Mouse (Mus musculus) MEL (cell line): Measurements from ENCODE around the gene Cyp1a1. TPM values are rescaled to one million over a fixed set of nuclear protein-coding genes. Genes with fewer than 3 reads are reported as not detected.

ENCODE experiments used
- DNase-seq: peaks from one replicate; pipeline ENCODE4 v3.0.0; 2011; ENCODE audit warnings: low read depth, low spot score
- H3K27ac ChIP-seq: 2 replicates; pipeline ENCODE4 v1.5.1; 2012; ENCODE audit warnings: low read depth, mild to moderate bottlenecking, control low read depth, low read length, moderate library complexity; ENCODE audit not compliant: control insufficient read depth
- H3K27me3 ChIP-seq, 2 experiments: fragments of 150-350 bp in 1 of 2; sonication (generic) in 1 of 2; 2 replicates each; pipeline ENCODE4 v1.6.1; 2012; ENCODE audit warnings: low read length in 2 of 2, mild to moderate bottlenecking in 2 of 2, improper control_type of control experiment in 1 of 2, moderate library complexity in 1 of 2; ENCODE audit not compliant: insufficient read depth in 2 of 2, control insufficient read depth in 1 of 2
- H3K36me3 ChIP-seq, 2 experiments: 2 replicates each; pipeline ENCODE4 v1.6.1; 2012 to 2014; ENCODE audit warnings: low read length in 2 of 2, improper control_type of control experiment in 1 of 2, inconsistent platforms in 1 of 2, mild to moderate bottlenecking in 1 of 2; ENCODE audit not compliant: insufficient read depth in 2 of 2, control insufficient read depth in 1 of 2
- H3K4me1 ChIP-seq, 2 experiments: fragments of 150-350 bp in 1 of 2; sonication (generic) in 1 of 2; 2 replicates each; pipeline ENCODE4 v1.6.1; 2012; ENCODE audit warnings: low read length in 2 of 2, improper control_type of control experiment in 1 of 2, mild to moderate bottlenecking in 1 of 2; ENCODE audit not compliant: insufficient read depth in 2 of 2, control insufficient read depth in 1 of 2
- H3K4me3 ChIP-seq, 2 experiments: fragments of 150-350 bp in 1 of 2; sonication (generic) in 1 of 2; 2 replicates each; pipeline ENCODE4 v1.5.1; 2012; ENCODE audit warnings: low read depth in 2 of 2, low read length in 2 of 2, mild to moderate bottlenecking in 2 of 2, moderate library complexity in 2 of 2, control low read depth in 1 of 2, improper control_type of control experiment in 1 of 2; ENCODE audit not compliant: control insufficient read depth in 1 of 2, insufficient read depth in 1 of 2
- H3K79me2 ChIP-seq: 2 replicates; pipeline ENCODE4 v1.6.1; 2012; ENCODE audit warnings: mild to moderate bottlenecking, low read length, moderate library complexity; ENCODE audit not compliant: control insufficient read depth, poor library complexity, insufficient read depth
- H3K9ac ChIP-seq: 2 replicates; pipeline ENCODE4 v1.6.1; 2012; ENCODE audit warnings: low read depth, mild to moderate bottlenecking, control low read depth, low read length, moderate library complexity; ENCODE audit not compliant: control insufficient read depth, poor library complexity, severe bottlenecking
- H3K9me3 ChIP-seq: fragments of 150-350 bp; sonication (generic); replicated peaks from 2 replicates; pipeline ENCODE4 v1.6.1; 2012; ENCODE audit warnings: mild to moderate bottlenecking, low read length, improper control_type of control experiment, moderate library complexity; ENCODE audit not compliant: insufficient read depth
- CHD1 ChIP-seq: IDR thresholded peaks from 2 replicates; pipeline ENCODE4 v1.6.1; 2012; ENCODE audit warnings: low read depth, mild to moderate bottlenecking, inconsistent platforms, low read length, improper control_type of control experiment
- CHD2 ChIP-seq: IDR thresholded peaks from 2 replicates; pipeline ENCODE4 v1.6.1; 2011; ENCODE audit warnings: low read length, improper control_type of control experiment
- CTCF ChIP-seq, 3 experiments: IDR thresholded peaks in 2 of 3; conservative IDR thresholded peaks in 1 of 3; 2 replicates each; pipeline ENCODE4 v1.5.1; 2011 to 2012; ENCODE audit warnings: low read length in 3 of 3, low read depth in 2 of 3, mild to moderate bottlenecking in 2 of 3, improper control_type of control experiment in 1 of 3, inconsistent platforms in 1 of 3, mixed read lengths in 1 of 3, moderate library complexity in 1 of 3; ENCODE audit not compliant: control insufficient read depth in 1 of 3, insufficient read depth in 1 of 3, poor library complexity in 1 of 3, severe bottlenecking in 1 of 3
- E2F4 ChIP-seq: IDR thresholded peaks from 2 replicates; pipeline ENCODE4 v1.6.1; 2011; ENCODE audit warnings: low read depth, low read length, improper control_type of control experiment, borderline replicate concordance
- ELF1 ChIP-seq: IDR thresholded peaks from 2 replicates; pipeline ENCODE4 v1.6.1; 2014; ENCODE audit warnings: low read depth, mild to moderate bottlenecking, inconsistent platforms, low read length, improper control_type of control experiment, moderate library complexity
- ETS1 ChIP-seq: IDR thresholded peaks from 2 replicates; pipeline ENCODE4 v1.6.1; 2012; ENCODE audit warnings: low read depth, mild to moderate bottlenecking, inconsistent platforms, low read length, improper control_type of control experiment, moderate library complexity
- GABPA ChIP-seq: IDR thresholded peaks from 2 replicates; pipeline ENCODE4 v1.6.1; 2012; ENCODE audit warnings: low read depth, mild to moderate bottlenecking, inconsistent platforms, low read length, improper control_type of control experiment, moderate library complexity
- GATA1 ChIP-seq: IDR thresholded peaks from 2 replicates; pipeline ENCODE4 v1.6.1; 2011; ENCODE audit warnings: low read depth, low read length, improper control_type of control experiment
- HCFC1 ChIP-seq: IDR thresholded peaks from 2 replicates; pipeline ENCODE4 v1.6.1; 2012; ENCODE audit warnings: low read depth, mild to moderate bottlenecking, inconsistent platforms, low read length, improper control_type of control experiment, moderate library complexity
- JUND ChIP-seq: IDR thresholded peaks from 2 replicates; pipeline ENCODE4 v1.6.1; 2011; ENCODE audit warnings: low read depth, mild to moderate bottlenecking, improper control_type of control experiment, low read length
- KAT2A ChIP-seq: conservative IDR thresholded peaks from 2 replicates; pipeline ENCODE4 v1.6.1; 2012; ENCODE audit warnings: low read depth, low read length, improper control_type of control experiment, inconsistent platforms
- MAFK ChIP-seq: IDR thresholded peaks from 2 replicates; pipeline ENCODE4 v1.6.1; 2011; ENCODE audit warnings: low read depth, mild to moderate bottlenecking, low read length, improper control_type of control experiment, borderline replicate concordance
- MAX ChIP-seq: IDR thresholded peaks from 2 replicates; pipeline ENCODE4 v1.6.1; 2011; ENCODE audit warnings: low read length, improper control_type of control experiment
- MAZ ChIP-seq: IDR thresholded peaks from 2 replicates; pipeline ENCODE4 v1.6.1; 2012; ENCODE audit warnings: low read depth, mild to moderate bottlenecking, inconsistent platforms, low read length, improper control_type of control experiment
- MEF2A ChIP-seq: IDR thresholded peaks from 2 replicates; pipeline ENCODE4 v1.6.1; 2014; ENCODE audit warnings: low read depth, mild to moderate bottlenecking, inconsistent platforms, low read length, improper control_type of control experiment; ENCODE audit not compliant: poor library complexity, insufficient replicate concordance, severe bottlenecking; ENCODE audit errors: extremely low read depth
- MXI1 ChIP-seq: IDR thresholded peaks from 2 replicates; pipeline ENCODE4 v1.6.1; 2011; ENCODE audit warnings: mild to moderate bottlenecking, low read depth, low read length, improper control_type of control experiment
- MYB ChIP-seq: IDR thresholded peaks from 2 replicates; pipeline ENCODE4 v1.6.1; 2011; ENCODE audit warnings: mild to moderate bottlenecking, low read depth, low read length, improper control_type of control experiment
- MYC ChIP-seq: IDR thresholded peaks from 2 replicates; pipeline ENCODE4 v1.6.1; 2011; ENCODE audit warnings: low read depth, mild to moderate bottlenecking, low read length, improper control_type of control experiment, moderate library complexity
- NELFE ChIP-seq: IDR thresholded peaks from 2 replicates; pipeline ENCODE4 v1.6.1; 2011; ENCODE audit warnings: low read depth, low read length, improper control_type of control experiment
- POLR2A ChIP-seq, 2 experiments: IDR thresholded peaks; 2 replicates each; pipeline ENCODE4 v1.6.1; 2011 to 2012; ENCODE audit warnings: low read length in 2 of 2, mild to moderate bottlenecking in 2 of 2, control low read depth in 1 of 2, improper control_type of control experiment in 1 of 2, low read depth in 1 of 2, moderate library complexity in 1 of 2; ENCODE audit not compliant: control insufficient read depth in 1 of 2, insufficient read depth in 1 of 2, poor library complexity in 1 of 2
- POLR2AphosphoS5 ChIP-seq: IDR thresholded peaks from 2 replicates; pipeline ENCODE4 v1.6.1; 2012; ENCODE audit warnings: low read depth, borderline replicate concordance, mild to moderate bottlenecking, inconsistent platforms, low read length, moderate library complexity, mixed read lengths
- RAD21 ChIP-seq: IDR thresholded peaks from 2 replicates; pipeline ENCODE4 v1.6.1; 2011; ENCODE audit warnings: mild to moderate bottlenecking, low read depth, low read length, improper control_type of control experiment
- SIN3A ChIP-seq: IDR thresholded peaks from 2 replicates; pipeline ENCODE4 v1.6.1; 2012; ENCODE audit warnings: low read length, improper control_type of control experiment, inconsistent platforms
- TAL1 ChIP-seq: IDR thresholded peaks from 2 replicates; pipeline ENCODE4 v1.6.1; 2012; ENCODE audit warnings: mild to moderate bottlenecking, inconsistent platforms, low read length, moderate library complexity, mixed read lengths
- TBP ChIP-seq: IDR thresholded peaks from 2 replicates; pipeline ENCODE4 v1.8.0; 2011; ENCODE audit warnings: low read depth, low read length, improper control_type of control experiment
- USF1 ChIP-seq: IDR thresholded peaks from 2 replicates; pipeline ENCODE4 v1.6.1; 2014; ENCODE audit warnings: low read depth, mild to moderate bottlenecking, inconsistent platforms, low read length, improper control_type of control experiment, moderate library complexity
- USF2 ChIP-seq, 2 experiments: IDR thresholded peaks; 2 replicates each; pipeline ENCODE4 v1.6.1; 2011 to 2012; ENCODE audit warnings: improper control_type of control experiment in 2 of 2, low read length in 2 of 2, borderline replicate concordance in 1 of 2, inconsistent platforms in 1 of 2, low read depth in 1 of 2, mild to moderate bottlenecking in 1 of 2; ENCODE audit not compliant: insufficient read depth in 1 of 2
- ZC3H11A ChIP-seq: IDR thresholded peaks from 2 replicates; pipeline ENCODE4 v1.6.1; 2012; ENCODE audit warnings: low read depth, mild to moderate bottlenecking, inconsistent platforms, low read length, improper control_type of control experiment
- ZKSCAN1 ChIP-seq: IDR thresholded peaks from 2 replicates; pipeline ENCODE4 v1.6.1; 2012; ENCODE audit warnings: low read depth, mild to moderate bottlenecking, inconsistent platforms, low read length, improper control_type of control experiment, moderate library complexity
- ZMIZ1 ChIP-seq: IDR thresholded peaks from 2 replicates; pipeline ENCODE4 v1.6.1; 2012; ENCODE audit warnings: low read depth, mild to moderate bottlenecking, inconsistent platforms, low read length, improper control_type of control experiment, moderate library complexity
- polyA plus RNA-seq, 2 experiments: library from polyadenylated mRNA; stranded (reverse) in 1 of 2; unstranded in 1 of 2; fragments of >175 nt in 1 of 2; fragments of >200 nt in 1 of 2; gene quantifications; 2 replicates each; pipeline versions ENCODE4 v1.2.1 to v1.2.4; 2012; ENCODE audit warnings: low replicate concordance in 2 of 2, low read depth in 1 of 2; ENCODE audit not compliant: insufficient read length in 2 of 2, insufficient read depth in 1 of 2, missing spikeins in 1 of 2
- total RNA-seq: library from RNA; depleted of rRNA; stranded (reverse); fragments of 300-350 nt; gene quantifications from 2 replicates; pipeline ENCODE4 v1.2.3, GENCODE M21; 2012

Gene Cyp1a1
- total and polyA plus RNA-seq, 3 experiments = 0.04 to 0.26 TPM; not detected in 1

- TF ChIP-seq MEF2A (no peak), MXI1 (no peak), POLR2AphosphoS5 (no peak), MYC (no peak), JUND (no peak), RAD21 (no peak), MYB (no peak), TBP (no peak), HCFC1 (no peak), POLR2A (IDR thresholded peaks at IDR 0.05; ENCODE audit: control insufficient read depth in 1 of 2, insufficient read depth in 1 of 2, low read depth in 1 of 2, low read length in 2 of 2, poor library complexity in 1 of 2) (no peak), KAT2A (no peak), CTCF (IDR thresholded peaks at IDR 0.05 in 2 of 3, conservative IDR thresholded peaks at IDR 0.05 in 1 of 3; ENCODE audit: control insufficient read depth in 1 of 3, insufficient read depth in 1 of 3, low read depth in 2 of 3, low read length in 3 of 3, poor library complexity in 1 of 3, severe bottlenecking in 1 of 3) (no peak), E2F4 (no peak), MAX (no peak), USF1 (no peak), NELFE (no peak), TAL1 (no peak), ELF1 (no peak), SIN3A (no peak), MAFK (no peak)
- H3K4me3 ChIP-seq = no peak overlapping the region
Measured at GRCm38 (mm10) chr9:57718408-57718807, 30.7 kb downstream of the Cyp1a1 start.

GRCm38 (mm10) chr9:57720736-57721135 lies 33.0 kb downstream of the Cyp1a1 start:
- H3K9ac ChIP-seq = no peak overlapping the region
- H3K27ac ChIP-seq = no peak overlapping the region
- H3K4me3 ChIP-seq = no peak overlapping the region
- no peak for DNase-seq
- H3K36me3 ChIP-seq = peaks cover 0 to 25% of the 10 kb centered on the region in 2 experiments; a peak in 3 of 4 replicates
- H3K79me2 ChIP-seq = peaks cover 7% of the 10 kb centered on the region
- no peaks in the 10 kb centered on the region for H3K27me3 ChIP-seq
- TF ChIP-seq MXI1 (no peak), MAFK (no peak), ETS1 (no peak), ZKSCAN1 (no peak), TBP (no peak), CHD1 (no peak), MAZ (no peak), ELF1 (no peak), CHD2 (no peak), ZMIZ1 (no peak), SIN3A (no peak), ZC3H11A (no peak), USF2 (IDR thresholded peaks at IDR 0.05; ENCODE audit: borderline replicate concordance in 1 of 2, insufficient read depth in 1 of 2, low read depth in 1 of 2, low read length in 2 of 2) (no peak), E2F4 (no peak), GATA1 (no peak), GABPA (no peak), TAL1 (no peak), JUND (no peak), CTCF (IDR thresholded peaks at IDR 0.05 in 2 of 3, conservative IDR thresholded peaks at IDR 0.05 in 1 of 3; ENCODE audit: control insufficient read depth in 1 of 3, insufficient read depth in 1 of 3, low read depth in 2 of 3, low read length in 3 of 3, poor library complexity in 1 of 3, severe bottlenecking in 1 of 3) (no peak)
- no peaks in the 10 kb centered on the region for H3K4me1 ChIP-seq
- no peaks in the 10 kb centered on the region for H3K9me3 ChIP-seq

More at GRCm38 (mm10) chr9:57718408-57718807, 30.7 kb downstream of the Cyp1a1 start:
- DNase-seq = no peak
- Histone ChIP-seq H3K9me3 (no peaks in the 10 kb centered on the region), H3K9ac (no peak overlapping the region), H3K27me3 (no peaks in the 10 kb centered on the region), H3K27ac (no peak overlapping the region), H3K4me1 (no peaks in the 10 kb centered on the region), H3K79me2 (peaks cover 3% of the 10 kb centered on the region; the same call in 1 of the 2 replicates), H3K36me3 (peaks cover 0 to 33% of the 10 kb centered on the region in 2 experiments; a peak in 3 of 4 replicates)
